ENCODE assay signal across 32 mouse cellular contexts in genomic region chr3:83728675-83729390, GRCm38 (mm10). TPM values are rescaled to one million over a fixed set of nuclear protein-coding genes. Genes with fewer than 3 reads are reported as not detected.
DNase-seq lines count a peak whose midpoint lies in the region; ATAC-seq and TF ChIP-seq lines count a peak whose summit lies in the region.
"Had no signal": no experiment of that assay in that cellular context is flagged by ENCODE, and none has a peak within 500 bp of the region (broad histone marks: within the 10 kb centered on the region; RNA-seq: fewer than 3 reads in every experiment).

No protein-coding gene starts in this region.

- H3K4me2 ChIP-seq in heart, embryonic 13.5 days: no peak overlapping the region
- no peak overlapping the region for H3K4me2 ChIP-seq in heart, embryonic 11.5 days
- no peak overlapping the region for H3K4me2 ChIP-seq in lung, embryonic 16.5 days (ENCODE audit: low read depth, low read length)
- H3K4me2 ChIP-seq in lung, postnatal 0 days (replicated peaks; ENCODE audit: low read depth, low read length): no peak overlapping the region
- H3K4me2 ChIP-seq: embryonic facial prominence, embryonic 13.5 days; forebrain, embryonic 13.5 days; heart, embryonic 15.5 days; hindbrain, embryonic 13.5 days had no signal

- H3K27ac ChIP-seq in heart, embryonic 13.5 days (replicated peaks): peak overlapping the region; percentile 42
- no peak overlapping the region for H3K27ac ChIP-seq in heart, embryonic 11.5 days (ENCODE audit: low read depth, low read length)
- H3K27ac ChIP-seq in liver, adult 2 months (replicated peaks; ENCODE audit: insufficient read depth, low read depth, low read length): no peak overlapping the region
- H3K27ac ChIP-seq in lung, embryonic 16.5 days (ENCODE audit: low read length): 0 out of 2 replicates have a peak overlapping the region, but pooled peaks have one; percentile 11
- H3K27ac ChIP-seq in lung, postnatal 0 days (ENCODE audit: low read length): no peak overlapping the region
- H3K27ac ChIP-seq: embryonic facial prominence, embryonic 13.5 days; forebrain, embryonic 10.5 days; forebrain, embryonic 13.5 days; heart, adult 2 months; heart, embryonic 10.5 days; heart, embryonic 15.5 days; hindbrain, embryonic 10.5 days; hindbrain, embryonic 13.5 days had no signal

- H3K36me3 ChIP-seq in heart, embryonic 13.5 days: no peaks in the 10 kb centered on the region
- H3K36me3 ChIP-seq in heart, embryonic 11.5 days (ENCODE audit: control insufficient read depth, insufficient read depth, low read length): no peaks in the 10 kb centered on the region
- H3K36me3 ChIP-seq in liver, adult 2 months (ENCODE audit: control insufficient read depth, insufficient read depth, low read length): no peaks in the 10 kb centered on the region
- H3K36me3 ChIP-seq in lung, embryonic 16.5 days (ENCODE audit: control insufficient read depth, insufficient read depth, low read length): no peaks in the 10 kb centered on the region
- no peaks in the 10 kb centered on the region for H3K36me3 ChIP-seq in lung, postnatal 0 days (ENCODE audit: insufficient read depth, low read length)
- H3K36me3 ChIP-seq: embryonic facial prominence, embryonic 13.5 days; forebrain, embryonic 10.5 days; G1E; heart, embryonic 10.5 days; heart, embryonic 15.5 days; hindbrain, embryonic 10.5 days; hindbrain, embryonic 13.5 days had no signal

- ATAC-seq in heart, embryonic 13.5 days (ENCODE audit: extremely low read depth, insufficient number of reproducible peaks, low FRiP score, low TSS enrichment): no peak
- no peak for ATAC-seq in heart, embryonic 11.5 days (replicated peaks; ENCODE audit: insufficient number of reproducible peaks, low FRiP score, low TSS enrichment)
- peak; percentile 71 for ATAC-seq in lung, embryonic 16.5 days (ENCODE audit: low read depth)
- ATAC-seq in lung, postnatal 0 days: no peak
- ATAC-seq: forebrain, embryonic 13.5 days; forebrain, embryonic 16.5 days; hindbrain, embryonic 16.5 days; Patski had no signal

- H3K9me3 ChIP-seq in heart, embryonic 13.5 days: no peaks in the 10 kb centered on the region
- no peaks in the 10 kb centered on the region for H3K9me3 ChIP-seq in heart, embryonic 11.5 days (replicated peaks; ENCODE audit: control insufficient read depth, low read length)
- H3K9me3 ChIP-seq in lung, embryonic 16.5 days (ENCODE audit: control insufficient read depth, low read length): no peaks in the 10 kb centered on the region
- H3K9me3 ChIP-seq in lung, postnatal 0 days (ENCODE audit: low read length): no peaks in the 10 kb centered on the region
- H3K9me3 ChIP-seq: embryonic facial prominence, embryonic 13.5 days; forebrain, embryonic 10.5 days; forebrain, embryonic 13.5 days; G1E; heart, embryonic 10.5 days; heart, embryonic 15.5 days; hindbrain, embryonic 10.5 days; hindbrain, embryonic 13.5 days had no signal

- H3K4me3 ChIP-seq in heart, embryonic 13.5 days: no peak overlapping the region
- no peak overlapping the region for H3K4me3 ChIP-seq in heart, embryonic 11.5 days (ENCODE audit: low read depth, low read length)
- no peak overlapping the region for H3K4me3 ChIP-seq in liver, adult 2 months (ENCODE audit: insufficient read depth, low read depth, low read length)
- no peak overlapping the region for H3K4me3 ChIP-seq in lung, embryonic 16.5 days (ENCODE audit: low read length)
- no peak overlapping the region for H3K4me3 ChIP-seq in lung, postnatal 0 days (ENCODE audit: low read depth, low read length)
- H3K4me3 ChIP-seq: embryonic facial prominence, embryonic 13.5 days; forebrain, embryonic 10.5 days; forebrain, embryonic 13.5 days; heart, adult 2 months; heart, embryonic 10.5 days; heart, embryonic 15.5 days; hindbrain, embryonic 10.5 days; hindbrain, embryonic 13.5 days had no signal

- H3K4me1 ChIP-seq in heart, embryonic 13.5 days: peaks cover 6% of the 10 kb centered on the region; the same call in 1 of the 2 replicates
- H3K4me1 ChIP-seq in heart, embryonic 11.5 days (ENCODE audit: control insufficient read depth, insufficient read depth, low read length): no peaks in the 10 kb centered on the region
- peaks cover 4% of the 10 kb centered on the region; the same call in 1 of the 2 replicates for H3K4me1 ChIP-seq in liver, adult 2 months (ENCODE audit: control insufficient read depth, insufficient read depth, low read length)
- peaks cover 3% of the 10 kb centered on the region; the same call in 1 of the 2 replicates for H3K4me1 ChIP-seq in lung, embryonic 16.5 days (replicated peaks; ENCODE audit: control insufficient read depth, insufficient read depth, low read length)
- H3K4me1 ChIP-seq in lung, postnatal 0 days (ENCODE audit: insufficient read depth, low read depth, low read length): no peaks in the 10 kb centered on the region
- H3K4me1 ChIP-seq: forebrain, embryonic 13.5 days; heart, embryonic 10.5 days had no signal

- H3K27me3 ChIP-seq in heart, embryonic 13.5 days (replicated peaks): no peaks in the 10 kb centered on the region
- H3K27me3 ChIP-seq in heart, embryonic 11.5 days (ENCODE audit: control insufficient read depth, insufficient read depth, low read length): no peaks in the 10 kb centered on the region
- no peaks in the 10 kb centered on the region for H3K27me3 ChIP-seq in liver, adult 2 months (ENCODE audit: control insufficient read depth, insufficient read depth, low read length)
- no peaks in the 10 kb centered on the region for H3K27me3 ChIP-seq in lung, embryonic 16.5 days (ENCODE audit: control insufficient read depth, insufficient read depth, low read depth, low read length)
- no peaks in the 10 kb centered on the region for H3K27me3 ChIP-seq in lung, postnatal 0 days (replicated peaks; ENCODE audit: insufficient read depth, low read length)
- H3K27me3 ChIP-seq: CH12.LX; embryonic facial prominence, embryonic 13.5 days; forebrain, embryonic 13.5 days; heart, embryonic 15.5 days; hindbrain, embryonic 13.5 days had no signal

- no peak for TF ChIP-seq CTCF in liver, adult 2 months (IDR thresholded peaks at IDR 0.05; ENCODE audit: low read depth, low read length)
- TF ChIP-seq CTCF in lung, postnatal 0 days (IDR thresholded peaks at IDR 0.05): no peak

- no peaks in the 10 kb centered on the region for H3K79me2 ChIP-seq in liver, adult 2 months (ENCODE audit: control insufficient read depth, insufficient read depth, low read length)

- no peak for TF ChIP-seq POLR2A in liver, adult 2 months (IDR thresholded peaks at IDR 0.05; ENCODE audit: extremely low read depth, insufficient read depth, low read length)

- TF ChIP-seq EP300 in lung, postnatal 0 days (IDR thresholded peaks at IDR 0.05): no peak

- 55% methylated on average over 9 of the region's 9 CpGs for WGBS in heart, embryonic 13.5 days
- 62% methylated on average over 9 of the region's 9 CpGs for WGBS in heart, embryonic 11.5 days (ENCODE audit: insufficient replicate concordance)
- 73% methylated on average over 9 of the region's 9 CpGs for WGBS in liver, adult 2 months
- WGBS in lung, embryonic 16.5 days: 52% methylated on average over 9 of the region's 9 CpGs
- 58% methylated on average over 9 of the region's 9 CpGs for WGBS in lung, postnatal 0 days

- peak; percentile 39 for DNase-seq in liver, adult 2 months (ENCODE audit: extremely low read depth, low read depth, low spot score)
- no peak for DNase-seq in liver
- DNase-seq in lung, postnatal 0 days (ENCODE audit: low spot score): no peak
- DNase-seq in cerebellum, adult 11-12 months: no peak
- DNase-seq: adrenal gland, postnatal 10 days; adrenal gland, postnatal 36 days; B cell, adult 2 months; cerebellum, adult 2 months; cerebellum, adult 9-11 months; cerebellum, postnatal 25 days; gastrocnemius, postnatal 10 days; gastrocnemius, postnatal 36 days; heart, adult 2 months; heart, postnatal 10 days; heart, postnatal 36 days had no signal

- H3K9ac ChIP-seq in heart, embryonic 13.5 days: no peak overlapping the region
- no peak overlapping the region for H3K9ac ChIP-seq in heart, embryonic 11.5 days (ENCODE audit: low read depth, low read length)
- no peak overlapping the region for H3K9ac ChIP-seq in liver, adult 2 months (ENCODE audit: low read depth, low read length)
- no peak overlapping the region for H3K9ac ChIP-seq in lung, embryonic 16.5 days (ENCODE audit: low read length)
- H3K9ac ChIP-seq in lung, postnatal 0 days (replicated peaks; ENCODE audit: low read depth): no peak overlapping the region
- H3K9ac ChIP-seq: embryonic facial prominence, embryonic 13.5 days; forebrain, embryonic 13.5 days; heart, embryonic 15.5 days; hindbrain, embryonic 13.5 days had no signal

RNA-seq across cellular contexts. Expression of gene Sfrp2, which starts 37.3 kb away (rescaled TPM):
- polyA plus RNA-seq in heart, embryonic 13.5 days (2015; fragmentation: Nextera tagmentation; extraction: Ambion mirVana): 183 and 194 TPM in 2 replicates
- polyA plus RNA-seq in heart, embryonic 11.5 days (2014; fragmentation: Nextera tagmentation; extraction: Ambion mirVana): 32.6 and 34.2 TPM in 2 replicates
- 0.27 TPM in 1 of 2 replicates, not detected in the other for total RNA-seq in liver, adult 2 months (2014; rRNA removed)
- polyA plus RNA-seq in liver, adult 2 months (2012; rRNA removed): 0.22 TPM in 1 of 2 replicates, not detected in the other
- 76.7 and 83.2 TPM in 2 replicates for polyA plus RNA-seq in lung, embryonic 16.5 days (2015; fragmentation: Nextera tagmentation; extraction: Ambion mirVana)
- 41.8 and 49.0 TPM in 2 replicates for polyA plus RNA-seq in lung, postnatal 0 days (2015; fragmentation: Nextera tagmentation; extraction: Ambion mirVana)
- total RNA-seq: common myeloid progenitor, adult 5-6 weeks; granulocyte monocyte progenitor cell, adult 5-6 weeks had no signal
- polyA plus RNA-seq: G1E had no signal

Comparison
In these comparisons a context has a peak if more than half of its experiments do, and no peak if none do; other contexts are left out.
1. H3K27ac ChIP-seq: peak in heart, embryonic 13.5 days (single experiment) and lung, embryonic 16.5 days (single experiment); none in heart, embryonic 11.5 days (single experiment), liver, adult 2 months (single experiment) and lung, postnatal 0 days (single experiment).
2. RNA of gene Sfrp2, which starts 37.3 kb away (polyA plus RNA-seq): 183 to 194 TPM in heart, embryonic 13.5 days, 76.7 to 83.2 TPM in lung, embryonic 16.5 days, 41.8 to 49.0 TPM in lung, postnatal 0 days and 32.6 to 34.2 TPM in heart, embryonic 11.5 days; 0.22 TPM in liver, adult 2 months; every median in the first group is over 10 times any median in the second.